Mouse (Mus musculus) cerebellum, adult 11-12 months (tissue): Measurements from ENCODE around the gene Uhrf1bp1.
"Not testable (repeated sequence)": the region's sequence is repeated elsewhere in the genome, so short reads cannot be mapped to it uniquely, and the experiment has no call there.

Experiments
- DNase-seq: peaks from one replicate; pipeline ENCODE4 v3.0.0; 2022

Uhrf1bp1 gene

GRCm38 (mm10) chr17:27856265-27856797, at the start of gene Uhrf1bp1:
Gene Uhrf1bp1 (plus strand): TSS chr17:27856441.
- peak; percentile 73 for DNase-seq

GRCm38 (mm10) chr17:27807542-27808078, 48.6 kb upstream of the Uhrf1bp1 start:
- DNase-seq, result no peak

DNA sequence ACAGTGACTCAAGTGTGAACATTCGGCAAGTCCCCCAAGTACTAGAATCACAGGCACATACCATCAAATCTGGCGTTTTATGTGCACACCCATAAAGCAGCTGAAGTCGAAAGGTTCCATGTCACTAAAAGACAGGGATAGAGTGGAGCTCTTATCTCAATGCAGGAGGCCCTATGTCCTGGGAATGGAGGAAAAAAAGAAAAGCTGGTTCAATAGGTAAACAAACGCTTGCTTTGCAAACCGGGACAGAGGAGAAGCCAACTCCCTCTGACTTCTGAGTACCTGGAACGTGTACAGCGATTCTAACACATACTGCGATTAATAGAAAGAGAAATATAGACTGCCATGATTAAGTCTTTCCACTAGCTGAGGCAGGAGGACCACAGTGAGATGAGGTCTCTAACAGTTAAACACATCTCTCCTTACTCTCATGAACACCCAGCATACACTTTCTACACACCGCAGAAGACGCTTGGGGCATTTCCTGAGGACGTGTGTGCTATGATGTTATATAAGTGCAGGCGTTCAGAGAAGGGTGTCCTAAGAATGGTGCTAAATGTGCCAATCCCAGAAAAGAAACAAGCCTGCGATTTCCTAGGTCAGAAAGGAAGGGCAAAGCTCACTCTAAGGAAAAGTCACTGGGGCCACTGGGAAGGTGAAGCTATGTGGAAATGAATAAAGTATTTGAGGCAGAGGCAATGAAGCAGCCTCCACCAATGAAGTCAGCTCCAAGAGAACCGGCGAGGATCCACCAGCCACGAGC, 45.5 kb upstream of the Uhrf1bp1 start:
- DNase-seq, result no peak

DNA sequence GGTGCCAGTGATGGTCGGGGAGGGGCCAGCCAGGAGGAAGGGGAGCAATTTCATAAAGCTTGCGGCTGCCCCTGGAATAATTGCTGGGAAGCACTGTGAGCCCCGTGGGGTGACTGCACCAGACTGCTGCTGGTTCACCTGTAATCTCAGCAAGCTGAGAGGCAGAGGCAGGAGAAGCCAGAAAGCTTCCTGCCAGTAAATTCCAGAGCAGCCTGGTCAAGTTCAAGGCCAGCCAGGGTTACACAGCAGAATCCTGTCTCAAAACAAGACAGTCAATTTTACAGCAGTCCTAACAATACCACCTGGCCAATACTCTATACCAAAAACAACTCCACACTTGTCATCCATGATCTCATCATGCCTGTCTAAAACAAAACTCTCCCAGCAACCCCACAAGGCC, 44.3 kb upstream of the Uhrf1bp1 start:
- DNase-seq, result no peak

DNA sequence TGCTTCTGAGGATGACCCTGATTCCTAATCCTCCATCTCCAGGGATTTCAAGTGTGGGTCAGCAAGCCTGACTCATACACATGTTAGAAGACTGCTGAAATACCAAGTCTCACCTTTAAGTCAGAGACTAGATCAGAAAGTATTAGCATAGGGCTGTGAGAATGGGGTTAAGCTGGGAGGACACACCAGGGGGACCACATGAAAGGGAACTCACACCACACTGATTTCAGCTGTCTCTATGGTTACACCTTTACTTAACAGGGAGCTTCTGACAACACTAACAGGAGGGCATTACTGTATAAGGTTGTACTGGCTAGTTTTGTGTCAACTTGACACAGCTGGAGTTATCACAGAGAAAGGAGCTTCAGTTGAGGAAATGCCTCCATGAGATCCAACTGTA, 41.6 kb upstream of the Uhrf1bp1 start:
- no peak for DNase-seq

DNA sequence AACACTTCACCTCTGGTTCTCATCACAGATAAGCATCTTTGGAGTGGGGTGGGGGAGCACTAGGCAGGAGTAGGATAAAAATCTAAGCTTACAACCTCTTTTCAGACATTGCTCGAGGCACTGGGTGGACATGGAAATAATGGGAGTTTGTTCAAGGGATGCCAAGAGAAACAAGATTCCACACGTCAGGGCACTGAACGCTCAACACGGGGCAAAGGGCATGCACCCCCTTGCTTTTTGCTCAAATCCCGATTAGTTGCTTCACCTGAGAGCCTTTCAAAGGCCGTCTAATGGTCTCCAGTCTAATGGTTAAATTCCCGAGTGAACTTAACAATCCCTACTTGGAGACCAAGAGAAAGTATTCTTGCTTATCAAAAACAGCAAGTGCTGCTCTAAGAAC, 37.2 kb upstream of the Uhrf1bp1 start:
- no peak for DNase-seq

GRCm38 (mm10) chr17:27819521-27819970, 36.7 kb upstream of the Uhrf1bp1 start:
- no peak for DNase-seq

DNA sequence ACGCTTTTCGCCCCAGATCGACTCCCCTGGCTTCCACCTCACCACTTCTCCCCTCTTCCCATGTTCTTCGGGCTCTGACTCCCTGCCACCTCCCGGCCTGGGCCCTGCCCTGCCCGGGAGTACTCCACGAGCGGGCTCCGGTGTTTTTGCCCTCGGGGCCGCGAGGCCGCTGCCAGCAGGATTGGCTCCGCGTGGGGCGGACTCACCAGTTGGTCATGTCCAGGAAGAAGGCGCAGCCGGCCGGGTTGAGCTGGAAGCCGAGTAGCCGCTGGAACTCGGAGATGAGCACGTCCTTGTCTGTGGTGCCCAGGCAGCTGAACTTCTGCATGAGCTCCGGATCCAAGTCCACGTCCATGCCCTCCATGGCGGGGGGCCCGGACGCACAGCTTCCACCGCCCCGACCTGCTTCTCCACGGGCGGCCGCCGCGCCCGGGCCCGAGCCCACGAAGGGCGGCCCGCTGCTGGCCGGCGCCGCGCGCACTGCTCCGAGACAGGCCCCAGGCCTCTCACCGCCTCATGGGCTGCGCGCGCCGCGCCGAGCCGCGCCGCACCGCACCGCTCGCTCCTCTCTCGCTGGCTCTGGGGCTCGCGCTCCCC, 36.2 kb upstream of the Uhrf1bp1 start:
- peak; percentile 78 for DNase-seq

GRCm38 (mm10) chr17:27820568-27821406, 35.5 kb upstream of the Uhrf1bp1 start, which contains the start of gene D17Wsu92e:
Gene D17Wsu92e (minus strand): TSS chr17:27820648.
- peak; percentile 97 for DNase-seq

DNA sequence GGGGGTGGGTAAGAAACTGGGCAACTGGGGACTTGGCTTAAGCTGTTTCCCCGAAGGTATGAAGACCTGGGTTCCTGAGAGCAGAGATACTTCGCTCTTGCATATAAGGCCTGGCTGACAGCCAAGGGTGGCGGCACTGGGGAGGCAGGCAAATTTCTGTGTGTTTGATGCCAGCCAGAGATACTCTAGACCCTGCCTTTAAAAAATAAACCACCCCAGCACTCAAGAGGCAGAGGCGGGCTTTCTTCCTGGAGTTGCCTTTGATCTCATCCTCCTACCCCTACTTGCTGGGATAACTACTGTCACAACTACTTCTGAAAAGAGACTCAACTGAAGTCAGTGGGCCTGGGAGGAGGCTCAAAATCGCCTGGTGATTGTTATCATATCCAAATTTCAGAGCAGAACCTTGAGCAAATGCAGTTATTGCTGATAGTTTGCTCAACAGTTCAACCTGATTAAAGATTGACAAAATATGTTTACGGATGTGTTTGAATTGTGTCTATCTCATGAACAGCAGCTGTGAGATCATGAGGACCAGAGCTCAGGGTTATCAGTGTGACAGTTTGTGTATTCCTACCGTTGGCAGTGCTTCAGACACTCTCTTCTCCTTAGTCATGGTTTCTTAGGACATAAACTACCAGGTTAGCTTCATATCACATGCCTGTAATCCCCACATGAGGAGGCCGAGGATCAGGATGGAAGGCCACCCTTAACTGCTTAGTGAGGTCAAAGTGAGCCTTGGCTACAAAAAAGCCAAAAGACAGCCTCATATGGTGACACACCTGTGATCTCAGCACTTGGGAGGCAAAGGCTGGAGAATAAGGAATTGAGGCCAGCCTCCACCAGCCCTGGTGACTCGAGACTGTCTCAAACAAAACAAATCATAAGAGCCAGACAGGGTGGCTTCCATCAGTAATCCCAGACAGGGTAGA, 34.6 kb upstream of the Uhrf1bp1 start:
- peak; percentile 68 for DNase-seq

DNA sequence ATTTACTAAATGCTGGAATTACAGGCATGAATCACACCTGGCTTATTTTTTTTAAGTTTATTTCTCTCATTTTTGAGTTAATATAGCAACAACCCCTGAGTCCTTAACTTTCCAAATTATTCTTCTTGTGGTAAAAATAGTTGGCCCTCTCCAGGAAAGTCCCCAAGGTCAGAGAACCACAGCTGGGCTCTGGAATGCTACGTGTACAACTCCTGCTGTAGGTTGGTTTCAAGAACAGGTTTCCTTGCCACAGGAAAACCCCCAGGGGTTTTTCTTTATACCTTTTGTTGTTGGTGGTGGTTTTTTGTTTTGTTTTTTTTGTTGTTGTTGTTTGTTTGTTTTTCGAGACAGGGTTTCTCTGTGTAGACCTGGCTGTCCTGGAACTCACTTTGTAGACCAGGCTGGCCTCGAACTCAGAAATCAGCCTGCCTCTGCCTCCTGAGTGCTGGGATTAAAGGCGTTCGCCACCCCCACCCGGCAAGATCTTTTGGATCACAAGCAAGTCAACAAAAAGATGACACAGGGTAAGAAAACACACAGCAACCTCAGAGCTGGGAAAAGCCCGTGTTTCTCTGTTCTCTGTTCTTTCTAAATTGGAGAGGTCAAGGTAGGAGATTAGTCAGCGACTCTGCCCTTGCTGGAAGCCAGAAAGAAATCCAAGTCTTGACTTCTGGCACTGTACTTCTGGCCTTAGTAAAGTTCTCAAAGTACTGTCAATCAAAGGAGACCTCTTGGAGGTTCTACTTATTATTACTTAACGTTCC, 32.9 kb upstream of the Uhrf1bp1 start:
- no peak for DNase-seq

DNA sequence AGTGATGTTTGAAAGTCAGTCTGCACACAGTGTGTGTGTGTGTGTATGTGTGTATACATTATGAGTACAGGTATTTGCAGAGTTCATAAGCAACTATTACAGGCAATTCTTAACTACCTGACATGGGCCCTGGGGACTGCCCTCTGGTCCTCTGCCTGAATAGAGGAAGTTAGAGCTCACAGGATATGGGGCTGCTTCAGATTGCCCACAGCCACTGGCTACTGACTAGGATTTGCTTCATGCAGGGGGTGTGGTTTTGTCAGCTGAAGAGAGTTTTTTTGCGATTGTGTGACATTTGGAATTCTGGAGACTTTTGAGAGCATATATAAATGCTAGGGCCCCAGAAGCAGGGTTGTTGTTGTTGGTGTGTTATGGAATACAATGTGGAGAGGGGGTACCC, 31.3 kb upstream of the Uhrf1bp1 start:
- DNase-seq, result no peak

DNA sequence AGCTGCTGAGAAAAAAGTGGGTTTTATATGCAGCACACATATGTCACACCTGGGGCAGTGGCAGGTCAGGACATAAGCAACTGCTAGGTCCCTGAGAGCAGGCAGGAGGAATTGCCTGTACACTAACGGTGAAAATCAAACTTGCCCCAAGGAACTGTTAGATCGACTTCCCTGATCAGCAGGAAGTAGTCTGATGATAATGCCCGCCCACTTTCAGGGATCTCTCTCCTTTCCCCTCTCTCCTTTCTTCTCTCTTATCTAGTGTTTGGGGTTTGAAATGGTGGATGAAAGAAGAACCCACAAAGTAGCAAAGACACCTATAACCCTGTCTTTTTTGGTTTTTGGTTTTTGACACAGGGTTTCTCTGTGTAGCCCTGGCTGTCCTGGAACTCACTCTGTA, 30.7 kb upstream of the Uhrf1bp1 start:
- DNase-seq, result no peak

- DNase-seq, result no peak
These were observed 30.0 kb upstream of the Uhrf1bp1 start for GRCm38 (mm10) chr17:27825984-27826905.

- DNase-seq, result no peak
These were observed 29.3 kb upstream of the Uhrf1bp1 start for GRCm38 (mm10) chr17:27826908-27827383.

GRCm38 (mm10) chr17:27827511-27827910, 28.7 kb upstream of the Uhrf1bp1 start:
- DNase-seq, result no peak

GRCm38 (mm10) chr17:27830411-27830810, 25.8 kb upstream of the Uhrf1bp1 start:
- DNase-seq, result no peak

- DNase-seq, result not testable (repeated sequence)
These were observed 18.4 kb upstream of the Uhrf1bp1 start, which contains the start of gene Snrpc for GRCm38 (mm10) chr17:27837850-27838249. Gene Snrpc (plus strand): TSS chr17:27838150.

GRCm38 (mm10) chr17:27839469-27840252, 16.6 kb upstream of the Uhrf1bp1 start:
- DNase-seq, result peak; percentile 96
